Mouse (Mus musculus) embryonic facial prominence, embryonic 15.5 days (tissue): Measurements from ENCODE around the gene Vwa1. TPM values are rescaled to one million over a fixed set of nuclear protein-coding genes. Genes with fewer than 3 reads are reported as not detected.
"Not testable (repeated sequence)": the region's sequence is repeated elsewhere in the genome, so short reads cannot be mapped to it uniquely, and the experiment has no call there.

Experiments used
- ATAC-seq: fragments of 200-750 bp; cut with Nextera tagmentation; 2 replicates; pipeline ENCODE4 v1.8.0; 2017; ENCODE audit warnings: low read depth, moderate TSS enrichment; ENCODE audit not compliant: insufficient number of reproducible peaks, low FRiP score, low TSS enrichment
- H3K27ac ChIP-seq: fragments of 300-500 bp; sonication (generic); replicated peaks from 2 replicates; pipeline ENCODE4 v1.5.1; 2015; ENCODE audit warnings: mild to moderate bottlenecking, inconsistent platforms
- H3K27me3 ChIP-seq: fragments of 300-500 bp; sonication (generic); 2 replicates; pipeline ENCODE4 v1.6.1; 2015; ENCODE audit warnings: inconsistent platforms
- H3K36me3 ChIP-seq: fragments of 300-500 bp; sonication (generic); 2 replicates; pipeline ENCODE4 v1.6.1; 2015; ENCODE audit warnings: mild to moderate bottlenecking, inconsistent platforms
- H3K4me1 ChIP-seq: fragments of 300-500 bp; sonication (generic); 2 replicates; pipeline ENCODE4 v1.6.1; 2015; ENCODE audit warnings: inconsistent platforms
- H3K4me2 ChIP-seq: fragments of 300-500 bp; sonication (generic); replicated peaks from 2 replicates; pipeline ENCODE4 v1.6.1; 2015; ENCODE audit warnings: mild to moderate bottlenecking, inconsistent platforms
- H3K4me3 ChIP-seq: fragments of 300-500 bp; sonication (generic); replicated peaks from 2 replicates; pipeline ENCODE4 v1.5.1; 2015; ENCODE audit warnings: mild to moderate bottlenecking, inconsistent platforms
- H3K9ac ChIP-seq: fragments of 300-500 bp; sonication (generic); 2 replicates; pipeline ENCODE4 v1.6.1; 2015; ENCODE audit warnings: inconsistent platforms
- H3K9me3 ChIP-seq: fragments of 300-500 bp; sonication (generic); replicated peaks from 2 replicates; pipeline ENCODE4 v1.6.1; 2016; ENCODE audit warnings: inconsistent platforms
- WGBS: fragments of 180-500 bp; shearing (Covaris S2); methylation state at CpG from one replicate; pipeline ENCODE4 v1.1.7; 2015; 5-methylcytosine and 5-hydroxymethylcytosine counted together
- polyA plus RNA-seq: library from polyadenylated mRNA; unstranded; fragments of >200 nt; fragmentation: Nextera tagmentation; extraction: Ambion mirVana; gene quantifications from 2 replicates; pipeline ENCODE4 v1.2.1, GENCODE M21; 2015

The Vwa1 gene
- polyA plus RNA-seq, 1 experiment from 2014 or later, result 14.2 TPM

DNA sequence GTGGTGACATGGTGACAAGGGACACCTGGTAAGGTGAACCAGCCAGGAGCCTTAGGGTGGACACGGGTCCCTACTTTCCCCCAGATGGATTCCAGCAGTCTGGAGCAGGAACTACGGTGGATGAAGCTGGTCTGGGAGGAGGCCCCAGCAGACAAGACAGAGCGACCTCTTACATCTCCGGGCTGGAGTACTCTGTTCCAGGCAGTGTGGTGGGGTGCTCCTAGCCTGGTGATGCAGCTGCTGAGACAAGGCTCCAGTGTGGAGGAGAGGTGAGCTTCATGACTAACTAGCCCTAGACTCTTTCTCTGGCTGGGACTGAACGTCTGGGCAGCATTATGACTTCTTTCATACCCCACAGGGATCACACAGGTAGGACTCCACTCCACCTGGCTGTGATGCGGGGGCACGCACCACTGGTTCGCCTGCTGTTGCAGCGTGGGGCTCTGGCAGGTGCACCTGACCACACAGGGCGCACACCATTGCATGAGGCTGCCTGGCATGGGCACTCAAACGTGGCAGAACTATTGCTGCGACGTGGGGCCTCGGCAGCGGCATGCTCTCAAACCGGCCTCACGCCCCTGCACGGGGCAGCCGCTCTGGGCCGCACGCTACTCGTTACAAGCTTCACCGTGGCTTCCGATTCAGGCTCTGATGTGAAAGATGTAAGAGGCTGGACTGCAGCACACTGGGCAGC, 16.9 kb upstream of the Vwa1 start:
- ATAC-seq, result no peak
- H3K27ac ChIP-seq, result 0 out of 2 replicates have a peak overlapping the region, but pooled peaks have one; percentile 39
- no peak overlapping the region for H3K4me2 ChIP-seq
- H3K36me3 ChIP-seq, result no peaks in the 10 kb centered on the region
- WGBS, result 71% methylated on average over 24 of the region's 24 CpGs
- H3K4me3 ChIP-seq, result no peak overlapping the region
- no peaks in the 10 kb centered on the region; the same call in 1 of the 2 replicates for H3K27me3 ChIP-seq
- H3K4me1 ChIP-seq, result no peaks in the 10 kb centered on the region
- no peak overlapping the region for H3K9ac ChIP-seq
- no peaks in the 10 kb centered on the region for H3K9me3 ChIP-seq

DNA sequence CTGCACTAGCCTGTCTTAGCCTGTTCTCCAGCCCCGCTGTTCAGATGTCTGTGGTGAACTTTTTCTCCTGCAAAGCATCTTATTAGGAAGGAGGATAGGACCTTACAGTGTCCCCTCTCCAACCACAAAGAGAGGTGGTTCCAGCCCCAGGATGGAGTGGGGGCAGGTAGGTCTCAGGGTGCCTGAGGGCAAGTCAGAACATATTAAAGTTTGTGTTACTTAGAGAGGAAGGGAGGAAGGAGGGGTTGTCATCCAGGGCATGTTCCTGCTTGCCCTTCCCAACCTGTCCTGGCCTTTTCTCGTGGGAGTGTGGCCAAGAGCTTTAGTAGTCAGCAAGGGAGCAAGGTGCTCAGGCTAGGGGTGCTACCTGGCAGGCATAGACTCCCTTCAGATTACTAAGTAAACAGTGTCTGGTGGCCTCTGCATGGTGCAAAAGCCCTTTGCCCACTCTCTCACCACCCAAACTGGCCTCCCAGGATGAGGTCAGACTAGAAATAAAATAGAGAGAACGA, 16.2 kb upstream of the Vwa1 start:
- 0 out of 2 replicates have a peak overlapping the region, but pooled peaks have one; percentile 39 for H3K27ac ChIP-seq
- no peak overlapping the region for H3K4me3 ChIP-seq
- no peak overlapping the region for H3K9ac ChIP-seq

DNA sequence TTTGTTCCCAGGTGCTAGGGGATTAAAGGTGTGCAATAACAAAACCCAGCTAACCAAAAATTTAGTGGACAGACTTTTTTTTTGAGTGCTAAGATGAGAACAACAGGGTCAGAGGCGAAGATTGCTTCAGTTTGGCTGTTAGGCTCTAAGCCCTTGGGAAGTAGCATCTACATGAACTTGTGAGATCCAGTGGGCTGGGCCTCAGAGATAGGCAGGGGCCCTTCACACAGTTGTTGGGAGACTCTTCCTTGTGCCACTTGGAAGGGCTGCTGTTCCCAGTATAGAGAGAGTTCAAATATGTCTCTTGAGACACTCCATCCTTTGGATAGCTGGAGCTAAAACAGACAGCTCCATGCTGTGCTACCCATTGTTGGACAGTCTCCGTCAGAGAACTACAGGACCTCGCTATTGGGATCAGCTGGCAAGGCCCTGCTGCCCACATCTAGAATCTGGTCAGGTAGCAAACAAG, 15.6 kb upstream of the Vwa1 start, which contains the start of gene Ankrd65:
Gene Ankrd65, plus strand, starts transcription at position 419 of the 469 bp plus-strand sequence.
- H3K4me3 ChIP-seq, result no peak within 1 kb of the TSS
- no peak within 1 kb of the TSS for H3K9ac ChIP-seq
- 0 out of 2 replicates have a peak within 1 kb of the TSS, but pooled peaks have one; percentile 39 for H3K27ac ChIP-seq
- 76% methylated on average over 3 of the region's 3 CpGs for WGBS
- no peaks in the 10 kb centered on the region for H3K4me1 ChIP-seq
- no peak within 1 kb of the TSS for H3K4me2 ChIP-seq
- no peaks in the 10 kb centered on the region for H3K9me3 ChIP-seq
- ATAC-seq, result peak; percentile 15; the same call in 1 of the 2 replicates
- H3K27me3 ChIP-seq, result no peaks in the 10 kb centered on the region
- no peaks in the 10 kb centered on the region for H3K36me3 ChIP-seq

More for the DNA sequence above, 16.2 kb upstream of the Vwa1 start:
- Histone ChIP-seq H3K9me3 (no peaks in the 10 kb centered on the region), H3K4me2 (no peak overlapping the region), H3K4me1 (no peaks in the 10 kb centered on the region), H3K27me3 (no peaks in the 10 kb centered on the region), H3K36me3 (no peaks in the 10 kb centered on the region)
- 46% methylated on average over 3 of the region's 3 CpGs for WGBS
- peak; percentile 34; the same call in 1 of the 2 replicates for ATAC-seq

DNA sequence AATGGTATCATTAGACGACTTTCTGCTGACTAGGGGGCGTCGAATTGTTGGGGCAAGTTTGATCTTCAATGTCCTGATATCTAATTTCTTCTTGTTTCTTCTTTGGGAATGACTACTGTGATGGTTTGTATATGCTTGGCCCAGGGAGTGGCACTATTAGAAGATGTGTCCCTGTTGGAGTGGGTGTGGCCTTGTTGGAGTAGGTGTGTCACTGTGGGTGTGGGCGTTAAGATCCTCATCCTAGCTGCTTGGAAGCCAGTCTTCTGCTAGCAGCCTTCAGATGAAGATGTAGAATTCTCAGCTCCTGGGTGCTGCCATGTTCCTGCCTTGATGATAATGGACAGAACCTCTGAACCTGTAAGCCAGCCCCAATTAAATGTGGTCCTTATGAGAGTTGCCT, 14.3 kb upstream of the Vwa1 start:
- 78% methylated on average over 4 of the region's 4 CpGs for WGBS
- not testable (repeated sequence) for H3K4me2 ChIP-seq, H3K27me3 ChIP-seq, ATAC-seq, H3K27ac ChIP-seq, H3K4me3 ChIP-seq, H3K4me1 ChIP-seq, H3K9ac ChIP-seq, H3K36me3 ChIP-seq, H3K9me3 ChIP-seq

DNA sequence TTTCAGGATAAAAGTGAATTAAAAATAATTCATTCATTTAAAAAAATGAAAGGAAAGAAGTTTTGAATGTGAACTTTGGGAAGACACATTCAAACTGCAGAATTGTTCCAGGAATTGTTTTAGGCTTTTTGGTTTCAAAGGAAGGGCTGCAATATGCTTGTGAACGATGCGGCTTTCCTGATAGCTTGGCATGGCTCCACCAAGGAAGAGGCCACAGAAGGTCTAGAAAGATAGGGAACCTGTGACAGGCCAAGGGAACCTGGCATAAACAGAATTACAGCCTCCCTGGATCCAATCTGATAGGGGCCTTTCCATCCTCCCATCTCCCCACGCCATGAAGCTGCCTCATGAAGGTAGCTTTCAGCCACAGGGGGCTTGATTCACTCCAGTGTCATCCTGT, 13.8 kb upstream of the Vwa1 start:
- Histone ChIP-seq H3K4me1 (peaks cover 12% of the 10 kb centered on the region), H3K27ac (no peak overlapping the region), H3K36me3 (no peaks in the 10 kb centered on the region), H3K4me3 (no peak overlapping the region), H3K9me3 (no peaks in the 10 kb centered on the region), H3K4me2 (no peak overlapping the region), H3K9ac (no peak overlapping the region), H3K27me3 (no peaks in the 10 kb centered on the region)
- no peak for ATAC-seq
- 72% methylated on average over 3 of the region's 3 CpGs for WGBS

DNA sequence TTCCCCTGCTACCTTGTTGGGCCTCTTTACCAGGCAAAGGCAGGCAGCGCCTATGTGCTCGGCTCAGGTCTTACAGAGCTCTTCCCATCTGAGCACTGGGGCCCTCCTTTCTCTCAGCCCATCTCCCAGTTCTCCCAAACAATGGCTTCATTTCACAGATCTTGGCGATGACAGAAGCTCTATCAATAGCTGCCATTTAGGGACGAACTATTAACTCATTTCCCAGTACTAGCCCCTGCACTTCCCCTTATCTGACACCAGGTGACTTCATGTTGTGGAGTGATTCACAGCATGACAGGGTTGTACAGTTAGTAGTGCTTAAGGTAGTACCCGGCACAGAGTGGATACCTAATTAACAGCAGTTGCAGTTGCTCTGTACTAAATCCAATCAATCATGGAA, 11.3 kb upstream of the Vwa1 start, which contains the start of gene Tmem88b:
Gene Tmem88b, minus strand, starts transcription at position 56 of the 400 bp plus-strand sequence.
- H3K4me3 ChIP-seq, result peak within 1 kb of the TSS; percentile 67
- peaks cover 15% of the 10 kb centered on the region for H3K4me1 ChIP-seq
- H3K9ac ChIP-seq, result no peak within 1 kb of the TSS
- H3K27me3 ChIP-seq, result no peaks in the 10 kb centered on the region
- peak within 1 kb of the TSS; percentile 78 for H3K4me2 ChIP-seq
- WGBS, result 56% methylated on average over 5 of the region's 5 CpGs
- no peaks in the 10 kb centered on the region for H3K9me3 ChIP-seq
- no peak for ATAC-seq
- H3K27ac ChIP-seq, result 0 out of 2 replicates have a peak within 1 kb of the TSS, but pooled peaks have one; percentile 7
- H3K36me3 ChIP-seq, result no peaks in the 10 kb centered on the region

DNA sequence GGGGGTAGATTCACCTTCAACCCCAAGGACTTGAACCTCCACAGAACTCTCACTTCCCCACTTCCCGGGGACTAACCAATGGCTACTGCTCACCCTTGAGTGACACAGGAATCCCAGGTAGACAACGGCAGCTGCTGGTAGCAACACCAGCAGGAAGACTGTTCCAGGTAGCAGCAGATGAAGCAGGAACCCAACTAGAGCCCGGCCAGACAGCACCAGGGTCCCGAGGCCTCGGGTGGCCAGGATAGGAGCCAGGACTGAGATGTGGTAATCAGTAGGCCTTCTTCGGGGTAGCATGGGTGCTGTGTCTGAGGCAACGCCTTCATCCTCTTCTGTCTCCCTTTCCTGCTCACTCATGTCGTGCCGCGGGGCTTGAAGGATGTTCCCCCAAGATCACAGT, 10.7 kb upstream of the Vwa1 start:
- Histone ChIP-seq H3K36me3 (no peaks in the 10 kb centered on the region), H3K4me1 (peaks cover 17% of the 10 kb centered on the region), H3K4me3 (0 out of 2 replicates have a peak overlapping the region, but pooled peaks have one; percentile 8), H3K27ac (0 out of 2 replicates have a peak overlapping the region, but pooled peaks have one; percentile 7), H3K9me3 (no peaks in the 10 kb centered on the region), H3K4me2 (no peak overlapping the region), H3K27me3 (no peaks in the 10 kb centered on the region), H3K9ac (no peak overlapping the region)
- WGBS, result 82% methylated on average over 10 of the region's 10 CpGs
- ATAC-seq, result no peak

DNA sequence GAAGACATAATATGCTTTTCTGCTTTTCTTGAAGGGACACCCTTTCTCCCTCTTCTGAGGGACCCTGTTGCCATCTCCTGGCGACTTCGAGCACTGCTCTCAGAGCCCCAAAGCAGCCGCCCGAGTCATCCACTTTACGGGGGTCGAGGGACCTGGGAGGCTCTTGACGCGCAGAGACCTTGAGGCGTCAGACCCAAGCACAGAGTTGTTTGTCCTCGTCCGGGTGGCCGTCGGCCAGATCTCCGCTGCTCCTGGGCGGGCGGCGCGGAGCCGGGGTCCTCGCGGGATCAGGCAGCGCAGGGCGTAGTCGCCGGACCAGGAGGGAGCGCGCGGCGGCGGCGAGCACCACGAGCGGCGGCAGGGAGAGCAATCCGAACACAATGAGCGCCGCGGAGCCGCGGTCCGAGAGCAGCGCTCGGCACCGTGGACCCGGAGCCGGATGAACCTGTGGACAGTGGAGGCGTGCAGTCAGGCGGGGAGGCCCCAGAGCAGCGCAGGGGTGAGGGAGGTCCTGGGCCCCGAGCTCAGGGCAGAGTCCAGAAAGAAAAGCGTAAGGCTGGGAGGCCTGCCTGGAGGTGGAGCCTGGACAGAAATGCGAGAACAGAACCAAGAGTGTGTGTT, 9.7 kb upstream of the Vwa1 start:
- Histone ChIP-seq H3K36me3 (no peaks in the 10 kb centered on the region), H3K9me3 (no peaks in the 10 kb centered on the region), H3K4me1 (peaks cover 17% of the 10 kb centered on the region), H3K4me2 (peak overlapping the region; percentile 78), H3K27ac (peak overlapping the region; percentile 82), H3K9ac (peak overlapping the region; percentile 60), H3K4me3 (peak overlapping the region; percentile 67), H3K27me3 (no peaks in the 10 kb centered on the region)
- peak; percentile 80 for ATAC-seq
- under 1% methylated on average over 52 of the region's 52 CpGs for WGBS

DNA sequence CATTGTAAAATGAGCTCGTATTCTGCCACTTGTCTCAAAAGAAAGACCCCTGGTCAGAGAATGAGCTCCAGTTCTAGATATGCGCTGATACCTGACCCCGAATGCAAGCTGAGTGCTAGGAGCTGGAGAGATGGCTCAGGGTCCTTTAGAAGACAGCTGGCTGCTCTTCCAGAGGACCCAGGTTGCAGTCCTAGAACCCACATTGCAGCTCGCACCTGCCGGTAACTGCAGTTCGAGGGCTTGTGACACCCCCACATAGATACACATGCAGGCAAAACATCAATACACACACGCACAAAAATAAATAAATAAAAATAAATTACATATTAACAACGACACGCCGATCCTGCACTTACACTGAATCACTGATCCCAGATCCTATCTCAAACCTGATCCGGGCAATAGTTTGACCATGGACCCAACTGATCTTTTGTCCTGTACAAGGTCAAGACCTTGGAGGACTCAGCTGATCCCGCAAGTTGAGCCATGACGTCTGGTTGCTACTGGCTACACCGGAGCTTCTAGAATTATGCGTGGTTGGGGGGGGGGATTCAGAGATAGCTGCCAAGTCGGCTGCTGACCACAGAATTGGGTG, 9.1 kb upstream of the Vwa1 start:
- Histone ChIP-seq H3K9ac (no peak overlapping the region), H3K4me3 (peak overlapping the region; percentile 67), H3K27me3 (no peaks in the 10 kb centered on the region), H3K4me2 (peak overlapping the region; percentile 78), H3K9me3 (no peaks in the 10 kb centered on the region), H3K36me3 (no peaks in the 10 kb centered on the region), H3K4me1 (peaks cover 17% of the 10 kb centered on the region), H3K27ac (peak overlapping the region; percentile 82; the same call in 1 of the 2 replicates)
- no peak for ATAC-seq
- 33% methylated on average over 16 of the region's 16 CpGs for WGBS

DNA sequence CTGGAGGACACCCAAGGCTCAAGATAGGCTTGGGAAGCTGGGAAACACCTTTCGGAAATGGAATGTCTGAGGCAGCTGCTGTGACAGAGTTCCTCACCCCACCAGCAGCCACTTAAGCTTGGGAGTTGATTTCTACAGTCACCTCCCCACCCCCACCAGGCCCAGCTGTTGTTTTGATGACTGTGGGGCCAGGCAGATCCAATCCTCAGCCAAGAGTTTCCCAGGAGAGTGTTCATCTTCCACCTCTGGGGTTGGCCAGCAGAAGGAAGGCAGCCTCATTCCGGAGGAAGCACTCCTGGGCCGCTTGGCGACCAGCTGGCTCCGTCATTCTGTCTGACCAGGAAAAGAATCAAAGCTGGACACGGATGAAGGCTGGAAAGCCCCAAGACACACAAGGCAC, 6.4 kb upstream of the Vwa1 start:
- WGBS, result 29% methylated on average over 6 of the region's 6 CpGs
- H3K4me3 ChIP-seq, result no peak overlapping the region
- peaks cover 33% of the 10 kb centered on the region for H3K4me1 ChIP-seq
- H3K27me3 ChIP-seq, result no peaks in the 10 kb centered on the region
- peak overlapping the region; percentile 60; the same call in 1 of the 2 replicates for H3K27ac ChIP-seq
- no peak overlapping the region for H3K4me2 ChIP-seq
- no peaks in the 10 kb centered on the region for H3K36me3 ChIP-seq
- H3K9ac ChIP-seq, result no peak overlapping the region
- peak; percentile 56 for ATAC-seq
- H3K9me3 ChIP-seq, result no peaks in the 10 kb centered on the region

DNA sequence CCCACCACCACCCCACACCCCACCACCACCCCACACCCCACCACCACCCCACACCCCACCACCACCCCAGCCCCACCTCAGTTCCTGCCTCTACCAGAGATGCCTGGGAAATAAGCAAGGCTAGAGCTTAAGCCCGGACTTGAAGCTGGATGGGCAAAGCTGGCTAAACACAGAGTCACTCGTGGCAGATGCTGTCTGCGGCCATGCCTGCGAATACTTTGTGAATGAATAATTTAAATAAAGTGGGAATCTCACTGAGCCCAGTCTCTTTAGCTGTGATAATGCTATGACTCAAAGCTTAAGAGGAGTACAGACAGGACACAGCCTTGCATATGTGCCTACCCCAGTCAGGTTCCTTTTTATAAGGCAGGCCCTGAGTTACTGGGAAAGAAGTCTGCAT, 5.0 kb upstream of the Vwa1 start:
- ATAC-seq, result no peak
- Histone ChIP-seq H3K27ac (no peak overlapping the region), H3K9me3 (no peaks in the 10 kb centered on the region), H3K4me1 (peaks cover 44% of the 10 kb centered on the region), H3K9ac (no peak overlapping the region), H3K4me2 (no peak overlapping the region), H3K4me3 (no peak overlapping the region), H3K27me3 (no peaks in the 10 kb centered on the region), H3K36me3 (no peaks in the 10 kb centered on the region)
- 82% methylated on average over 4 of the region's 4 CpGs for WGBS
